Mouse (Mus musculus): ENCODE results near the gene Parvg.

GRCm38 (mm10) chr15:84329940-84330339, 6.1 kb downstream of the Parvg start:
- TF ChIP-seq CTCF (IDR thresholded peaks at IDR 0.05; ENCODE audit: low read depth): no peak
- TF ChIP-seq EP300 (IDR thresholded peaks at IDR 0.05; ENCODE audit: low read depth): no peak
